Mouse (Mus musculus) embryonic facial prominence, embryonic 13.5 days (tissue): Measurements from ENCODE around the gene Kcnip4. TPM values are rescaled to one million over a fixed set of nuclear protein-coding genes. Genes with fewer than 3 reads are reported as not detected.

ENCODE experiments used
- ATAC-seq: fragments of 200-750 bp; cut with Nextera tagmentation; 2 replicates; pipeline ENCODE4 v1.8.0; 2017; ENCODE audit warnings: low read depth; ENCODE audit not compliant: insufficient number of reproducible peaks, insufficient read depth, low FRiP score, low TSS enrichment
- H3K27ac ChIP-seq: fragments of 300-500 bp; sonication (generic); 2 replicates; pipeline ENCODE4 v1.5.1; 2015; ENCODE audit warnings: moderate library complexity, mild to moderate bottlenecking, inconsistent platforms
- H3K27me3 ChIP-seq: fragments of 300-500 bp; sonication (generic); 2 replicates; pipeline ENCODE4 v1.6.1; 2015; ENCODE audit warnings: mild to moderate bottlenecking, inconsistent platforms
- H3K36me3 ChIP-seq: fragments of 300-500 bp; sonication (generic); 2 replicates; pipeline ENCODE4 v1.6.1; 2015; ENCODE audit warnings: mild to moderate bottlenecking, inconsistent platforms
- H3K4me1 ChIP-seq: fragments of 300-500 bp; sonication (generic); 2 replicates; pipeline ENCODE4 v1.6.1; 2015; ENCODE audit warnings: inconsistent platforms
- H3K4me2 ChIP-seq: fragments of 300-500 bp; sonication (generic); 2 replicates; pipeline ENCODE4 v1.6.1; 2015; ENCODE audit warnings: moderate library complexity, mild to moderate bottlenecking, inconsistent platforms
- H3K4me3 ChIP-seq: fragments of 300-500 bp; sonication (generic); 2 replicates; pipeline ENCODE4 v1.5.1; 2015; ENCODE audit warnings: mild to moderate bottlenecking, inconsistent platforms
- H3K9ac ChIP-seq: fragments of 300-500 bp; sonication (generic); 2 replicates; pipeline ENCODE4 v1.6.1; 2015; ENCODE audit warnings: mild to moderate bottlenecking, inconsistent platforms
- H3K9me3 ChIP-seq: fragments of 300-500 bp; sonication (generic); 2 replicates; pipeline ENCODE4 v1.6.1; 2016; ENCODE audit warnings: inconsistent platforms
- WGBS: fragments of 180-500 bp; shearing (Covaris S2); methylation state at CpG from one replicate; pipeline ENCODE4 v1.1.7; 2015; ENCODE audit warnings: mixed read lengths; 5-methylcytosine and 5-hydroxymethylcytosine counted together
- polyA plus RNA-seq: library from polyadenylated mRNA; unstranded; fragments of >200 nt; fragmentation: Nextera tagmentation; extraction: Ambion mirVana; gene quantifications from 2 replicates; pipeline ENCODE4 v1.2.1, GENCODE M21; 2015

Kcnip4 gene
- polyA plus RNA-seq, 1 experiment from 2014 or later, result 5.1 TPM

DNA sequence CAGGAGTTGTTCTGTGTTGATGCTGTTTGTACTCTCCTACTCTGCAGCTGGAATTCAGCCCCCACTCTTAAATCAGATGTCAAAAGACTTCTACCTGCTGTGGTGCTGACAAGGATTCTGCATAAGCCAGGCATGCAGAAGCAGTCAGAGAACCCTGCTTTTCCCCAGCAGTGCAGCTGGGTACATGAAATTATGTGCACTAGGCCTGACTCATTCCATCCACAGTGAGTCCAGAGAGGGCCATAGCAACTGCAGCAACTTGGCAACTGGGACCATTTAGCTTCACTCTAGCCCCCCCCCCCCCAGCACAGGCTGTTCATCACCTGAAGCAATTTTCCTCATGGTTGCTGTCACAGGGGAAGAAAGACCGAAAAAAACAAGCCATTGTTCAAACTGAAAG is 1075.8 kb downstream of the Kcnip4 start:
- Histone ChIP-seq H3K36me3 (no peaks in the 10 kb centered on the region), H3K27me3 (no peaks in the 10 kb centered on the region), H3K4me1 (no peaks in the 10 kb centered on the region), H3K4me3 (no peak overlapping the region), H3K9me3 (no peaks in the 10 kb centered on the region), H3K9ac (no peak overlapping the region), H3K27ac (no peak overlapping the region), H3K4me2 (no peak overlapping the region)
- WGBS, result 65% methylated on average over 1 of the region's 1 CpGs
- no peak for ATAC-seq

- Histone ChIP-seq H3K4me1 (no peaks in the 10 kb centered on the region), H3K36me3 (no peaks in the 10 kb centered on the region), H3K4me3 (no peak overlapping the region), H3K27me3 (no peaks in the 10 kb centered on the region), H3K9me3 (no peaks in the 10 kb centered on the region), H3K27ac (no peak overlapping the region), H3K9ac (no peak overlapping the region), H3K4me2 (no peak overlapping the region)
- no peak for ATAC-seq
Observed at GRCm38 (mm10) chr5:48430459-48430858, 1094.2 kb downstream of the Kcnip4 start.

GRCm38 (mm10) chr5:48421957-48422356 is 1102.8 kb downstream of the Kcnip4 start:
- no peak overlapping the region for H3K4me2 ChIP-seq
- H3K27me3 ChIP-seq, result no peaks in the 10 kb centered on the region
- no peak overlapping the region for H3K9ac ChIP-seq
- 95% methylated on average over 1 of the region's 1 CpGs for WGBS
- no peaks in the 10 kb centered on the region for H3K36me3 ChIP-seq
- H3K4me3 ChIP-seq, result no peak overlapping the region
- no peak overlapping the region for H3K27ac ChIP-seq
- no peaks in the 10 kb centered on the region for H3K4me1 ChIP-seq
- no peaks in the 10 kb centered on the region for H3K9me3 ChIP-seq
- ATAC-seq, result no peak

DNA sequence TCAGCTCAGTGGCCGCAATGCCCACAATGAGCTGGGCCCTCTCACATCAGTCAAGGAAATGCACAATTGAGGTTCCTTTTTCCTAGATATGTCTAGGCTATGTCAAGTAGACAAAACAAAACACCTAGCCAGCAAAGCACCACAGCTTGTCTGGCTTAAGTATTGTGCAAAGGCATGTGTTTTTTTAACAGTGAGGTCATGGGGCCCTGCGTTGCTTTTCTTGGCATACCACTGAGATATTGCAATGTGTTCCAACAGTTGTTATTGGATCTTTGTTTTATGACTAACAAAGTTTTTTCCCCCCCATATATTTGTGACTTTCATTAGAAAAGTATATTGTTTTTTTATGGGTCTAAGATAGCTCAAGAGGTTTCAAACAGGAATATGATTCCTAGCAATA is 1105.0 kb downstream of the Kcnip4 start:
- no peaks in the 10 kb centered on the region for H3K9me3 ChIP-seq
- H3K36me3 ChIP-seq, result no peaks in the 10 kb centered on the region
- H3K27me3 ChIP-seq, result no peaks in the 10 kb centered on the region
- no peak overlapping the region for H3K4me3 ChIP-seq
- WGBS, result 89% methylated on average over 2 of the region's 2 CpGs
- H3K9ac ChIP-seq, result no peak overlapping the region
- H3K4me1 ChIP-seq, result no peaks in the 10 kb centered on the region
- H3K27ac ChIP-seq, result no peak overlapping the region
- H3K4me2 ChIP-seq, result no peak overlapping the region
- ATAC-seq, result no peak

DNA sequence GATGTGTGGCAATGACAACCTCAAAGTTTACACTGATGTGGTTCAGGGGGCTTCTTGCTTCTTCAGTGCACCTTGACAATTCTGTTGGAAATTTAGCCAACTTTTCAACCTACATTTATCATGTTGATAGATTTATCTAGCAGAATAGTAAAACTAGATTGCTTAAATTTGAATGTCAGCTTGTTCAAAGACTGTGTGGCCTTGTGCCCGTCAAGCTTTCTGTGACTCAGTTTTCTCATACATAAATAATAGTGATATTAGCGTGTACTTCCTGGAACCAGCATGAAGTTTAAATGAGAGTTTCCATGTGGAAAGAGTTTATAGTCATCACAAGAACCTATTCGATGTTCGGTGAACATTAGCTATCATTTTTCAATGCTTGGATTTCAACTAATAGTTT is 1112.4 kb downstream of the Kcnip4 start:
- Histone ChIP-seq H3K27ac (no peak overlapping the region), H3K27me3 (no peaks in the 10 kb centered on the region), H3K4me3 (no peak overlapping the region), H3K4me2 (no peak overlapping the region), H3K9me3 (no peaks in the 10 kb centered on the region), H3K4me1 (no peaks in the 10 kb centered on the region), H3K36me3 (no peaks in the 10 kb centered on the region), H3K9ac (no peak overlapping the region)
- no peak for ATAC-seq
- 96% methylated on average over 4 of the region's 4 CpGs for WGBS

DNA sequence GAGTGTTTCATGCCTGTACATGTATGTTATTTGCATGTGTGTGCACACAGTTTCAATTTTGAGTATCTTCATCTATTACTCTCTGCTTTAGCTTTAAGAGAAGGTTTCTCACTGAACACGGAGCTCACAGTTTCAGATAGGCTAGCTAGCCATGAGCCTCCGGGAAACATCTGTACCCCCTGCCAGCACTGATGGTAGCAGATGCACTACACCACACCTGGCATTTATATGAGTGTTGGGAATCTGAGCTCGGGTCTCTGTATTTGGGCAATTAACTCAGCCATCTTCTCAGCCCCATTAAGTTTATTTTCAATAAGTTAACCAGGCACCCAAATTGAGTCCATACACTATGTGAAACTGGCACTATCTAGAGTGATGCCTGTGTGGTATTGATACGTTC is 1113.2 kb downstream of the Kcnip4 start:
- ATAC-seq, result no peak
- no peak overlapping the region for H3K4me2 ChIP-seq
- no peaks in the 10 kb centered on the region for H3K27me3 ChIP-seq
- 64% methylated on average over 4 of the region's 4 CpGs for WGBS
- H3K4me1 ChIP-seq, result no peaks in the 10 kb centered on the region
- no peak overlapping the region for H3K27ac ChIP-seq
- H3K36me3 ChIP-seq, result no peaks in the 10 kb centered on the region
- no peak overlapping the region for H3K9ac ChIP-seq
- H3K9me3 ChIP-seq, result no peaks in the 10 kb centered on the region
- H3K4me3 ChIP-seq, result no peak overlapping the region

DNA sequence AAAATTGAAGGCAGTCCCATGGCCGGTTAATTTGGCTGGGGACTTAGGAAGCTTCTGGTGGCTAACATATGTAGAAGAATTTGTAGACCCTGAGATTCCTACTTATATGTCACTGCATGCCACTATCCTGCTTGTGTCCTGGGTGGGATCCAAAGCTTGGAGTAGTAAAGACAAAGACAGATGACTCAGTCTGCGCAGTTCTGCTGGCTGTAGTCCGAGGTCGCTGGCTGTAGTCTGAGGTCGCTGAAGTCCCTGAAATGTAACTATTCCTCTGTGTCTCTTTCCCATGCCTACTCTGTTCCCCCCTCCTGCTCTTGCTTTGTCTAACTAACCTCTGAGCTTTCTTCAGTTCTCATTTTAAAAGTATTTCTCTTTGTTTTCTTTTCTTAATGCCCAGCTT is 1114.4 kb downstream of the Kcnip4 start:
- no peak overlapping the region for H3K4me3 ChIP-seq
- no peaks in the 10 kb centered on the region for H3K27me3 ChIP-seq
- no peaks in the 10 kb centered on the region for H3K36me3 ChIP-seq
- H3K4me1 ChIP-seq, result no peaks in the 10 kb centered on the region
- ATAC-seq, result no peak
- no peak overlapping the region for H3K4me2 ChIP-seq
- no peak overlapping the region for H3K27ac ChIP-seq
- 80% methylated on average over 5 of the region's 5 CpGs for WGBS
- H3K9ac ChIP-seq, result no peak overlapping the region
- no peaks in the 10 kb centered on the region for H3K9me3 ChIP-seq

- H3K4me3 ChIP-seq, result no peak overlapping the region
- 77% methylated on average over 4 of the region's 4 CpGs for WGBS
- no peak overlapping the region for H3K4me2 ChIP-seq
- no peak for ATAC-seq
- H3K9ac ChIP-seq, result no peak overlapping the region
- H3K27me3 ChIP-seq, result no peaks in the 10 kb centered on the region
- no peak overlapping the region for H3K27ac ChIP-seq
- H3K9me3 ChIP-seq, result no peaks in the 10 kb centered on the region
- no peaks in the 10 kb centered on the region for H3K36me3 ChIP-seq
- H3K4me1 ChIP-seq, result no peaks in the 10 kb centered on the region
Observed at GRCm38 (mm10) chr5:48408276-48408675, 1116.4 kb downstream of the Kcnip4 start.

DNA sequence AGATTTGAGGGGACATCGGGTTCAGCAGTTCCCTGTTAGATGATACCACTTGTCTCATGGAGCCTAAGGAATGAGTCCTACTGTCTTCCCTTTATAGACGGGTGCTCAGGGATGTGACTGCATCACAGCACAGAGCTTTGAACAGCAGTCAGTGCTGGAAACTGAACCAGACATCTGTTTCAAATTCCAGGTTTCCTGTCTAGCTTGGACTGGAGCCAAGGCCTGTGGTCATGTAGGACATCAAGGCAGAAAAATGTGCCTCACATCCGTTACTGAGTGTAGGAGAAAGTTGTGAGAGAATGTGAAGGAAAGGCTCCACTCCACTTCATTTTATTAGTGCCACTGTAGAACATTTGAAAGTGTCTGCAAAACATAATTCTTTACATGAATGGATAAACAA is 1122.2 kb downstream of the Kcnip4 start:
- WGBS, result 22% methylated on average over 3 of the region's 3 CpGs

GRCm38 (mm10) chr5:48371890-48372766 is 1152.6 kb downstream of the Kcnip4 start:
- Histone ChIP-seq H3K27me3 (no peaks in the 10 kb centered on the region), H3K27ac (peak overlapping the region; percentile 71; the same call in 1 of the 2 replicates), H3K9ac (peak overlapping the region; percentile 87), H3K9me3 (no peaks in the 10 kb centered on the region), H3K36me3 (peaks cover 19% of the 10 kb centered on the region), H3K4me1 (peaks cover 6% of the 10 kb centered on the region), H3K4me2 (peak overlapping the region; percentile 69), H3K4me3 (peak overlapping the region; percentile 95)
- peak; percentile 99 for ATAC-seq
- under 1% methylated on average over 44 of the region's 44 CpGs for WGBS

More for the DNA sequence above, 1122.2 kb downstream of the Kcnip4 start:
- H3K4me2 ChIP-seq, result no peak overlapping the region
- H3K9me3 ChIP-seq, result no peaks in the 10 kb centered on the region
- peaks cover 4% of the 10 kb centered on the region; the same call in 1 of the 2 replicates for H3K36me3 ChIP-seq
- peak; percentile 32; the same call in 1 of the 2 replicates for ATAC-seq
- no peaks in the 10 kb centered on the region for H3K27me3 ChIP-seq
- H3K9ac ChIP-seq, result no peak overlapping the region
- H3K4me1 ChIP-seq, result peaks cover 6% of the 10 kb centered on the region
- no peak overlapping the region for H3K4me3 ChIP-seq
- H3K27ac ChIP-seq, result no peak overlapping the region

GRCm38 (mm10) chr5:48349309-48349708 is 1175.4 kb downstream of the Kcnip4 start:
- no peaks in the 10 kb centered on the region; the same call in none of the 2 replicates for H3K27me3 ChIP-seq
- H3K27ac ChIP-seq, result no peak overlapping the region
- no peaks in the 10 kb centered on the region for H3K4me1 ChIP-seq
- ATAC-seq, result no peak
- H3K36me3 ChIP-seq, result no peaks in the 10 kb centered on the region
- no peak overlapping the region for H3K4me2 ChIP-seq
- no peak overlapping the region for H3K9ac ChIP-seq
- H3K4me3 ChIP-seq, result no peak overlapping the region
- H3K9me3 ChIP-seq, result no peaks in the 10 kb centered on the region
- 89% methylated on average over 1 of the region's 1 CpGs for WGBS

DNA sequence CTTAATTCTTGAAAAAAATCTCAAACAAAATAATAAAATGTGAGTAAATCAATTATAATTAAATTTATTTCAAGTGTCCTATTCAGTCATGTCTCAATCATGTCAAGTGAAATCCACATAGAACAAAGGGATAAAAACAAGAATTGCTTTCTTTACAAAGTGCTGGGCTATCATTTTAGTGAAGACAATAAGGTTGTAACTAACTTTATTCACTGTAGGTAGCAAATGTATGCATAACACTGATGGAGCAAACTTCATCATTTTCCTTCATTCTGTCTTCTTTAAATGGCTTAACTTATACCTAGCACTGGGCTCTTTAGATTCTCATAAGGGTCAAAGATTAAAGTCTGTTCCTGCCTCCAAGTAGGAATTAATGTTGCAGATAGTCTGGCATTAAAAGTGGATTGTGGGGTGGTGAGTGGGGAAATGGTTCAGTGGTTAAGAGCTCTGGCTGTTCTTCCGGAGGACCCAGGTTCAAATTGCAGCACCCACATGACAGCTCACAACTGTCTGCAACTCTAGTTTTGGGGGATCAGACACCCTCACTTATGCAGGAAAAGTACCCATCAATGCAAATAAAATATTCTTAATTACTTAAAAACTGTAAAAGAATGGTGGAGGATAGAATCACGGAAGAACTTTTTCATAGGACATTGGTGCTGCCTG is 1178.6 kb downstream of the Kcnip4 start:
- ATAC-seq, result no peak
- Histone ChIP-seq H3K9ac (no peak overlapping the region), H3K27me3 (no peaks in the 10 kb centered on the region; the same call in none of the 2 replicates), H3K4me3 (no peak overlapping the region), H3K4me1 (no peaks in the 10 kb centered on the region), H3K4me2 (no peak overlapping the region), H3K36me3 (no peaks in the 10 kb centered on the region), H3K9me3 (no peaks in the 10 kb centered on the region), H3K27ac (no peak overlapping the region)
- 88% methylated on average over 2 of the region's 2 CpGs for WGBS
